Comparison of ENCODE assay signal across 25 mouse cellular contexts in the genomic region with DNA sequence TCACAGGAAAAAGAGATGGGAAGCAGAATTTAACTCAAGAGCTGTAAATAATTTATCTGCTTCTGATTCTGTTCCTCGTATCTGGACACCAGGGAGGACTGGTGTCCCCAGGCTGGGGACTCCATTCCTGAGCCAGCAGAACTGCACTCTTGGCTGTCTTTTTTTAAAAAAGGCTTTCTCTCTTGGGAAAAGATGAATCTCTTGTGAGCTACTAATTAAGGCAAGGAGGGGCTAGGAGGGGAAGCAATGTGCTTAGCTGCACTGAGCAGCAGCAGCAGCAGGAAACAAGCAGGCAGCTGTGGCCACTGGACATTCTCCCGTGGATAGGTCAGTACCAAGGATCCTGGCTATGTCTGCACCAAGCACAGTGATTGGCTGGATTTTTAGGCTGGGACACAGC.
"Had no signal": no experiment of that assay in that cellular context is flagged by ENCODE, and none has a peak within 500 bp of the region (broad histone marks: within the 10 kb centered on the region; RNA-seq: fewer than 3 reads in every experiment).

No protein-coding gene starts in this region.

- H3K27me3 ChIP-seq: intestine, embryonic 15.5 days had no signal

- H3K9me3 ChIP-seq: heart, embryonic 13.5 days; heart, embryonic 15.5 days; hindbrain, embryonic 10.5 days; hindbrain, embryonic 12.5 days; intestine, embryonic 15.5 days; kidney, embryonic 15.5 days; limb, embryonic 13.5 days; limb, embryonic 15.5 days; liver, embryonic 12.5 days had no signal

- H3K27ac ChIP-seq: gastrocnemius, adult 2 months; heart, adult 2 months; heart, embryonic 13.5 days; heart, embryonic 15.5 days; hindbrain, embryonic 10.5 days; hindbrain, embryonic 12.5 days; hindbrain, embryonic 14.5 days; intestine, embryonic 15.5 days; kidney, embryonic 15.5 days; layer of hippocampus, adult 2 months; limb, embryonic 13.5 days; limb, embryonic 15.5 days; liver, embryonic 12.5 days; liver, embryonic 14.5 days had no signal

- H3K4me2 ChIP-seq: heart, embryonic 11.5 days; heart, embryonic 13.5 days; heart, embryonic 15.5 days; hindbrain, embryonic 12.5 days; hindbrain, embryonic 14.5 days; intestine, embryonic 15.5 days; kidney, embryonic 15.5 days; limb, embryonic 13.5 days; limb, embryonic 15.5 days; liver, embryonic 12.5 days had no signal

- H3K9ac ChIP-seq: heart, embryonic 13.5 days; heart, embryonic 15.5 days; hindbrain, embryonic 12.5 days; hindbrain, embryonic 14.5 days; intestine, embryonic 15.5 days; kidney, embryonic 15.5 days; limb, embryonic 13.5 days; limb, embryonic 15.5 days; liver, embryonic 12.5 days; liver, embryonic 14.5 days had no signal

- H3K4me1 ChIP-seq: intestine, embryonic 15.5 days; liver, embryonic 12.5 days had no signal

- H3K4me3 ChIP-seq: gastrocnemius, adult 2 months; heart, adult 2 months; heart, embryonic 13.5 days; heart, embryonic 15.5 days; hindbrain, embryonic 10.5 days; hindbrain, embryonic 12.5 days; intestine, embryonic 15.5 days; kidney, embryonic 15.5 days; layer of hippocampus, adult 2 months; limb, embryonic 13.5 days; limb, embryonic 15.5 days; liver, embryonic 12.5 days had no signal

- H3K36me3 ChIP-seq: heart, embryonic 13.5 days; heart, embryonic 15.5 days; hindbrain, embryonic 10.5 days; hindbrain, embryonic 12.5 days; intestine, embryonic 15.5 days; kidney, embryonic 15.5 days; limb, embryonic 13.5 days; limb, embryonic 15.5 days; liver, embryonic 12.5 days had no signal

- DNase-seq: gastrocnemius, adult 2 months; gastrocnemius, postnatal 10 days; gastrocnemius, postnatal 25 days; heart, adult 2 months; heart, postnatal 4 days; kidney, adult 9 months; kidney, postnatal 25 days; layer of hippocampus, postnatal 36 days; left cerebral cortex, postnatal 4 days had no signal

- ATAC-seq: hindbrain, embryonic 16.5 days; inflammation-experienced regulatory T-cells, adult 6 months; intestine, embryonic 15.5 days; intestine, postnatal 0 days; liver, embryonic 12.5 days had no signal
